Mouse (Mus musculus): ENCODE data around the gene Gemin7. TPM values are rescaled to one million over a fixed set of nuclear protein-coding genes. Genes with fewer than 3 reads are reported as not detected.

Gene Gemin7
- polyA plus RNA-seq, 1 experiment from 2014 or later: 156 TPM

DNA sequence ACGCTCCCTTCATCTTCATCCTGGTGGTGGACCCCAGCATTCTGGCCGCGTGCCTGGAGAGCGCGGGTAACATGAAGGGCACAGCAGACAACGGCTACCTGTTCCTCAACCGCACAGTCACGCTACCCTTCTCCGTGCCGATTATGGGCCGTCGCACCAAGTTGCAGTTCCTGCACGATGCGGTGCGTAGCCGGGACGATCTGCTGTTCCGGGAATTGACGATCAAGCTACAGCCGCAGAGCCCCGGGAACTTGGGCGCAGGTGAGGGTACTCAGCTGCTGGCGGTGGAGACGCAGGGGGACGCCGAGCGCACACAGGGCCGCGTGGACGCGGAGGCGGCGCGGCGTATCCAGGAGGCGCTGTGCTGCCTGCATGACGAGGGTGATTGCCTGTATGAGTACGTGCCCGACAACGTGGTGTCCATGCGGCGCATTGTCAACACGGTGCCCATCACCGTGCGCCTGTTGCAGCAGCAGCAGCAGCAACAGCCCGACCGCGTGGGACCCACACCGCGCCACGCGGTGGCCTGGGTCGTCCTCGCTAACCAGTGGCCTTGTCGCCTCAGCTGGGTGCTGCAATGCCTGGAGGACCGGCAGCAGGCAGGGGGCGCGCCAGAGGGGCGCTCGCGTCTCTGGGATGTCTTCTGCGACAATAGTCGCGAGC is 53.5 kb downstream of the Gemin7 start:
- Histone ChIP-seq H3K36me3 (ENCODE audit: control insufficient read depth, insufficient read depth, low read length) (no peaks in the 10 kb centered on the region), H3K27ac (ENCODE audit: low read length) (no peak overlapping the region), H3K4me1 (replicated peaks; ENCODE audit: control insufficient read depth, insufficient read depth, low read length) (peaks cover 22% of the 10 kb centered on the region), H3K4me2 (ENCODE audit: low read depth, low read length) (peak overlapping the region; percentile 68), H3K27me3 (ENCODE audit: control insufficient read depth, insufficient read depth, low read depth, low read length) (peaks cover 65% of the 10 kb centered on the region), H3K9ac (ENCODE audit: low read length) (peak overlapping the region; percentile 51), H3K9me3 (ENCODE audit: control insufficient read depth, low read length) (no peaks in the 10 kb centered on the region), H3K4me3 (ENCODE audit: low read length) (peak overlapping the region; percentile 44)
- ATAC-seq (ENCODE audit: low read depth): peak; percentile 57
- under 1% methylated on average over 63 of the region's 64 CpGs for WGBS

GRCm38 (mm10) chr7:19523017-19523756 is 54.2 kb downstream of the Gemin7 start:
- WGBS: 6% methylated on average over 71 of the region's 72 CpGs
- peaks cover 72% of the 10 kb centered on the region for H3K27me3 ChIP-seq (ENCODE audit: control insufficient read depth, insufficient read depth, low read depth, low read length)
- no peaks in the 10 kb centered on the region for H3K9me3 ChIP-seq (ENCODE audit: control insufficient read depth, low read length)
- no peaks in the 10 kb centered on the region for H3K36me3 ChIP-seq (ENCODE audit: control insufficient read depth, insufficient read depth, low read length)
- no peak overlapping the region for H3K27ac ChIP-seq (ENCODE audit: low read length)
- H3K4me2 ChIP-seq (ENCODE audit: low read depth, low read length): peak overlapping the region; percentile 68
- peak overlapping the region; percentile 44 for H3K4me3 ChIP-seq (ENCODE audit: low read length)
- peak; percentile 18; the same call in 1 of the 2 replicates for ATAC-seq (ENCODE audit: low read depth)
- H3K9ac ChIP-seq (ENCODE audit: low read length): peak overlapping the region; percentile 8; the same call in 1 of the 2 replicates
- peaks cover 22% of the 10 kb centered on the region for H3K4me1 ChIP-seq (replicated peaks; ENCODE audit: control insufficient read depth, insufficient read depth, low read length)

- Histone ChIP-seq H3K9me3 (ENCODE audit: control insufficient read depth, low read length) (no peaks in the 10 kb centered on the region), H3K27me3 (ENCODE audit: control insufficient read depth, insufficient read depth, low read depth, low read length) (peaks cover 74% of the 10 kb centered on the region), H3K27ac (ENCODE audit: low read length) (no peak overlapping the region), H3K9ac (ENCODE audit: low read length) (peak overlapping the region; percentile 51; the same call in 1 of the 2 replicates), H3K4me2 (ENCODE audit: low read depth, low read length) (peak overlapping the region; percentile 41), H3K36me3 (ENCODE audit: control insufficient read depth, insufficient read depth, low read length) (no peaks in the 10 kb centered on the region), H3K4me3 (ENCODE audit: low read length) (peak overlapping the region; percentile 27), H3K4me1 (replicated peaks; ENCODE audit: control insufficient read depth, insufficient read depth, low read length) (peaks cover 26% of the 10 kb centered on the region)
- WGBS: 8% methylated on average over 18 of the region's 23 CpGs
- no peak for ATAC-seq (ENCODE audit: low read depth)
Measured at GRCm38 (mm10) chr7:19520032-19520431, 57.4 kb downstream of the Gemin7 start.

- 3% methylated on average over 22 of the region's 29 CpGs for WGBS
- Histone ChIP-seq H3K9me3 (ENCODE audit: control insufficient read depth, low read length) (no peaks in the 10 kb centered on the region), H3K4me2 (ENCODE audit: low read depth, low read length) (peak within 1 kb of the TSS; percentile 48), H3K27me3 (ENCODE audit: control insufficient read depth, insufficient read depth, low read depth, low read length) (peaks cover 52% of the 10 kb centered on the region), H3K27ac (ENCODE audit: low read length) (no peak within 1 kb of the TSS), H3K4me1 (replicated peaks; ENCODE audit: control insufficient read depth, insufficient read depth, low read length) (peaks cover 9% of the 10 kb centered on the region; the same call in 1 of the 2 replicates), H3K4me3 (ENCODE audit: low read length) (0 out of 2 replicates have a peak within 1 kb of the TSS, but pooled peaks have one; percentile 12), H3K9ac (ENCODE audit: low read length) (peak within 1 kb of the TSS; percentile 51), H3K36me3 (ENCODE audit: control insufficient read depth, insufficient read depth, low read length) (no peaks in the 10 kb centered on the region)
- ATAC-seq (ENCODE audit: low read depth): peak; percentile 37; the same call in 1 of the 2 replicates
Measured at GRCm38 (mm10) chr7:19517652-19518365, 59.6 kb downstream of the Gemin7 start, which contains the start of gene Nkpd1. Gene Nkpd1, plus strand, starts transcription at chr7:19517838.

Other genes starting within 250 kb of the Gemin7 start
- 79.9 and 82.5 TPM in 2 replicates for gene Ercc1, start 232.8 kb downstream of the Gemin7 start, polyA plus RNA-seq (2015; fragmentation: Nextera tagmentation; extraction: Ambion mirVana)
- gene Cd3eap, start 218.1 kb downstream of the Gemin7 start, polyA plus RNA-seq (2015; fragmentation: Nextera tagmentation; extraction: Ambion mirVana): 17.2 and 17.3 TPM in 2 replicates
- gene Ppp1r13l, start 217.8 kb downstream of the Gemin7 start, polyA plus RNA-seq (2015; fragmentation: Nextera tagmentation; extraction: Ambion mirVana): 4.9 TPM in 2 replicates
- gene Ercc2, start 195.6 kb downstream of the Gemin7 start, polyA plus RNA-seq (2015; fragmentation: Nextera tagmentation; extraction: Ambion mirVana): 15.9 and 17.4 TPM in 2 replicates
- gene Klc3, start 173.5 kb downstream of the Gemin7 start, polyA plus RNA-seq (2015; fragmentation: Nextera tagmentation; extraction: Ambion mirVana): 17.5 and 19.7 TPM in 2 replicates
- 78.9 and 137 TPM in 2 replicates for gene Ckm, start 172.8 kb downstream of the Gemin7 start, polyA plus RNA-seq (2015; fragmentation: Nextera tagmentation; extraction: Ambion mirVana)
- gene Mark4, start 118.8 kb downstream of the Gemin7 start, polyA plus RNA-seq (2015; fragmentation: Nextera tagmentation; extraction: Ambion mirVana): 5.2 TPM in 2 replicates
- gene Exoc3l2, start 114.3 kb downstream of the Gemin7 start, polyA plus RNA-seq (2015; fragmentation: Nextera tagmentation; extraction: Ambion mirVana): 0.72 and 1.1 TPM in 2 replicates
- gene Bloc1s3, start 69.2 kb downstream of the Gemin7 start, polyA plus RNA-seq (2015; fragmentation: Nextera tagmentation; extraction: Ambion mirVana): 1.4 TPM in 2 replicates
- gene Trappc6a, start 69.2 kb downstream of the Gemin7 start, polyA plus RNA-seq (2015; fragmentation: Nextera tagmentation; extraction: Ambion mirVana): 104 and 111 TPM in 2 replicates
- gene Nkpd1, start 59.8 kb downstream of the Gemin7 start, polyA plus RNA-seq (2015; fragmentation: Nextera tagmentation; extraction: Ambion mirVana): 0.16 TPM in 1 of 2 replicates, not detected in the other
- gene Ppp1r37, start 14.5 kb downstream of the Gemin7 start, polyA plus RNA-seq (2015; fragmentation: Nextera tagmentation; extraction: Ambion mirVana): 18.3 and 21.4 TPM in 2 replicates
- gene Zfp296, start 308 bp downstream of the Gemin7 start, polyA plus RNA-seq (2015; fragmentation: Nextera tagmentation; extraction: Ambion mirVana): 0.40 and 0.57 TPM in 2 replicates
- gene Clasrp, start 26.9 kb upstream of the Gemin7 start, polyA plus RNA-seq (2015; fragmentation: Nextera tagmentation; extraction: Ambion mirVana): 41.4 and 43.5 TPM in 2 replicates
- gene Relb, start 51.8 kb upstream of the Gemin7 start, polyA plus RNA-seq (2015; fragmentation: Nextera tagmentation; extraction: Ambion mirVana): 8.9 and 9.7 TPM in 2 replicates
- gene Clptm1, start 87.4 kb upstream of the Gemin7 start, polyA plus RNA-seq (2015; fragmentation: Nextera tagmentation; extraction: Ambion mirVana): 70.3 and 73.5 TPM in 2 replicates
- 3.3 and 20.9 TPM in 2 replicates for gene Apoc2, start 100.3 kb upstream of the Gemin7 start, polyA plus RNA-seq (2015; fragmentation: Nextera tagmentation; extraction: Ambion mirVana)
- gene Gm44805, start 103.8 kb upstream of the Gemin7 start, polyA plus RNA-seq (2015; fragmentation: Nextera tagmentation; extraction: Ambion mirVana): not detected in 2 replicates
- 0.34 and 6.1 TPM in 2 replicates for gene Apoc4, start 103.9 kb upstream of the Gemin7 start, polyA plus RNA-seq (2015; fragmentation: Nextera tagmentation; extraction: Ambion mirVana)
- gene Apoc1, start 115.1 kb upstream of the Gemin7 start, polyA plus RNA-seq (2015; fragmentation: Nextera tagmentation; extraction: Ambion mirVana): 28.4 and 34.9 TPM in 2 replicates
- gene Apoe, start 121.6 kb upstream of the Gemin7 start, polyA plus RNA-seq (2015; fragmentation: Nextera tagmentation; extraction: Ambion mirVana): 470 and 554 TPM in 2 replicates
- gene Tomm40, start 137.8 kb upstream of the Gemin7 start, polyA plus RNA-seq (2015; fragmentation: Nextera tagmentation; extraction: Ambion mirVana): 82.0 and 87.4 TPM in 2 replicates
- gene Nectin2, start 172.9 kb upstream of the Gemin7 start, polyA plus RNA-seq (2015; fragmentation: Nextera tagmentation; extraction: Ambion mirVana): 128 and 131 TPM in 2 replicates
- 347 and 379 TPM in 2 replicates for gene Bcam, start 193.4 kb upstream of the Gemin7 start, polyA plus RNA-seq (2015; fragmentation: Nextera tagmentation; extraction: Ambion mirVana)
- 17.8 and 18.8 TPM in 2 replicates for gene Cblc, start 219.2 kb upstream of the Gemin7 start, polyA plus RNA-seq (2015; fragmentation: Nextera tagmentation; extraction: Ambion mirVana)
- gene Bcl3, start 245.2 kb upstream of the Gemin7 start, polyA plus RNA-seq (2015; fragmentation: Nextera tagmentation; extraction: Ambion mirVana): 5.4 and 5.7 TPM in 2 replicates